Mouse (Mus musculus) myocyte (in vitro differentiated cells): ENCODE results near the gene Ppara.

ENCODE experiments used
- E2F4 ChIP-seq: IDR thresholded peaks from one replicate; pipeline ENCODE4 v1.6.1; 2011; ENCODE audit warnings: mild to moderate bottlenecking, control low read depth, moderate library complexity; ENCODE audit not compliant: insufficient read depth
- MAX ChIP-seq: IDR thresholded peaks from one replicate; pipeline ENCODE4 v1.6.1; 2011; ENCODE audit warnings: low read depth, mild to moderate bottlenecking, control low read depth
- MYOG ChIP-seq, 3 experiments: IDR thresholded peaks; one replicate each; pipeline ENCODE4 v1.6.1; 2011; ENCODE audit warnings: control low read depth in 2 of 3, low read depth in 2 of 3, mild to moderate bottlenecking in 2 of 3; ENCODE audit not compliant: insufficient read length in 2 of 3, control insufficient read depth in 1 of 3, insufficient read depth in 1 of 3
- POLR2A ChIP-seq: IDR thresholded peaks from one replicate; pipeline ENCODE4 v1.6.1; 2011; ENCODE audit warnings: low read depth, mild to moderate bottlenecking, control low read depth, moderate library complexity; ENCODE audit not compliant: insufficient read length
- REST ChIP-seq: IDR thresholded peaks from one replicate; pipeline ENCODE4 v1.6.1; 2011; ENCODE audit warnings: mild to moderate bottlenecking, control low read depth, moderate library complexity; ENCODE audit not compliant: insufficient read depth, insufficient read length

- TF ChIP-seq MYOG (IDR thresholded peaks at IDR 0.05; ENCODE audit: control insufficient read depth in 1 of 3, insufficient read depth in 1 of 3, insufficient read length in 2 of 3, low read depth in 2 of 3), result no peak
- no peak for TF ChIP-seq POLR2A
- TF ChIP-seq REST, result no peak
- no peak for TF ChIP-seq E2F4
- TF ChIP-seq MAX, result no peak
These were observed 33.5 kb upstream of the Ppara start for GRCm38 (mm10) chr15:85701128-85701930.
